Mouse (Mus musculus): ENCODE data around the gene Zfp442. TPM values are rescaled to one million over a fixed set of nuclear protein-coding genes. Genes with fewer than 3 reads are reported as not detected.
"Not testable (repeated sequence)": the region's sequence is repeated elsewhere in the genome, so short reads cannot be mapped to it uniquely, and the experiment has no call there.

Zfp442 gene
- total RNA-seq (2014; fragmentation: Nextera tagmentation) (1.4 and 2.1 TPM in 2 replicates), total RNA-seq (2017) (2.5 and 3.1 TPM in 2 replicates)

DNA sequence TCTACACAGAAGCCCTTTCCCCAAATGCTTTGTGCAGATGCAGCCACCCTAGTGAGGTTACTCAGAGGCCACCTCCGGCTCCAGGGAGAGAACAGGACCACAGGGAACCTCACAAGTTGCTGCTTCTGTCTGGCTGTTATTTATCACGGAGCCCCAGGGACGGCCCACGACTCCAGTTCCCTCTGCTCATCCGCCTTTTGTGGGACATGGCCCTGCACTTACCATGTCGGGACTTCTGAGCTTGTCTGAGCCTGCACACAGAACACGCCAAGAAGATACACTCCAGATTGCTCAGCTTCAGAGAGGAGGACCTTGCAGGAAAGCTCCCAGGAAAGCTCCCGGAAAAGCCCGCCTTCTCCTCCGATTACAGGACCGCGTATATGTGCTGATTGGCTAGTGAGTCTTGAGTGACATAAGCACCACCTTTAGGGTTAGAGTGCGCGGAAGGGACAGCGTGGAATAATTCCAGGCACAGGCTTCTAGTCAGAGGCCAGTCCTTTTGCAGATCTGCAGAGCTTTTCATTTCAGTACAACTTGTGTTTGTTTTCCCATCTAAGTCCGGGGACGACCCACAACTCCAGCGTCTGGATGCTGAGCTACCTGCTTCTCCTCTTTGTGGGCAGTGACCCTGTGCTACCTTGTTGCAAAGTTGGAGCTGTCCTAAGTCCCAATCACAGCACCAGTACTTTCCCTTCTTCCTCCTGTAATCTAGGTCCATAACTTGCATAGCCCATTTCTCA, at the start of gene Zfp442:
Zfp442 (minus strand) TSS at position 307 of the 740 bp plus-strand sequence.
- peak; percentile 99 for ATAC-seq (replicated peaks; ENCODE audit: low FRiP score, low TSS enrichment, poor library complexity, severe bottlenecking)

DNA sequence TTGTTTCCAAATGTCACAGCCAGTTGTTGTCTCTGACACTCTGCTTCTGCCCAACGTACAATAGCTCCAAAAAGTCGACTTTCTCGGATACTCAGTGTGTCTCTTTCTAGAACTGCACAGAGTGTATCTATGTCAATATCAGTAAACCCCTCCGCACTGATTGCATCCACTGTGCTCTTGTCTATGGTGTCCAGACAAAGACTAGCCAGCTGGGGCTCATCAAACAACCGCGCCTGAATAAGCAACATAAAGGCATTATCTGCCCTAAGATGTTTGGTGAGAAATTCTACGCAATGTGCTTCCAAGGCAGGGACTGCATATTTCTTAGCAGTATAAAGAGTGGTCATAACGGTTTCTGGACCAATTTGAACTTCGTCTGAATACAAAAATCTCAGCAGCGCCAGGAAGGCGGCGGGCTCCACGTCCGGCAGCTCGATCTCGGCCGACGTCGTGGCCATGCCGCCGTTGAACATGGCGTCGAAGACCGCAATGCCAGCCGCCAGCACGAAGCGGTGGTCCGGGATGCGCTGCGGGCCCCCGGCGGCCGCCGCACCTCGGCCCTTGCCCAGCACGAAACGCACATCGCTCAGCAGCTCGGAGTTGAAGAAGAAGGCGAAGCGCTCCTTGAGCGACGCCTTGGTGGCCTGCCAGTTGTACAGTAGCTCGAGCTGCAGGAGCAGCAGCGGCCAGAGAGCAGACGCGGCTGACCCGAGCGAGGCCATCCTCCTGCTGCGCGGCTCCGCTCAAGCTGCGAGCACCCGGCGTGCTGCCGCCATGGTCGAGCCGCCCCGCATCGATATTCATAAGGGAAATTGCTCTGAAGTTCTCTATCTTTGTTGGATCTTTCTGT, 49.1 kb upstream of the Zfp442 start:
- ATAC-seq (replicated peaks; ENCODE audit: low FRiP score, low TSS enrichment, poor library complexity, severe bottlenecking) = not testable (repeated sequence)

DNA sequence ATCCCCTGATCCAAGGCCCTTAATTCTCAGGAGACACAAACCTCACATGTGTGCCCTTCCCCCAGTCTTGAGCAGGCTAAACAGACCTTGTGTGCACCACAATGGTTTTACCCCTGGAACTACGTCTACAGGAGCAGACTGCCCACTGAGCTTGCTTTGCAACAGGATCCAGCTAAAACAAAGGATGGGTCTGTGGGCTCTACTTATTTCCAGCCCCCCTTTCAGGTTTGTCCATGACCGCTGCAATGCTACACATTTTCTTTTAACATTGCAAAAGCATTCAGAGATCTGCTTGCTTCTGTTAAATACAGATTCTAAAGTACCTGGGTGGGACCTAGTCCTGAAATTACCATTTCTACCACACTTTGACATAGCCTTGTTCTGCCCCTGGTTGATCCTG, 41.7 kb upstream of the Zfp442 start:
- ATAC-seq (replicated peaks; ENCODE audit: low FRiP score, low TSS enrichment, poor library complexity, severe bottlenecking) = no peak

DNA sequence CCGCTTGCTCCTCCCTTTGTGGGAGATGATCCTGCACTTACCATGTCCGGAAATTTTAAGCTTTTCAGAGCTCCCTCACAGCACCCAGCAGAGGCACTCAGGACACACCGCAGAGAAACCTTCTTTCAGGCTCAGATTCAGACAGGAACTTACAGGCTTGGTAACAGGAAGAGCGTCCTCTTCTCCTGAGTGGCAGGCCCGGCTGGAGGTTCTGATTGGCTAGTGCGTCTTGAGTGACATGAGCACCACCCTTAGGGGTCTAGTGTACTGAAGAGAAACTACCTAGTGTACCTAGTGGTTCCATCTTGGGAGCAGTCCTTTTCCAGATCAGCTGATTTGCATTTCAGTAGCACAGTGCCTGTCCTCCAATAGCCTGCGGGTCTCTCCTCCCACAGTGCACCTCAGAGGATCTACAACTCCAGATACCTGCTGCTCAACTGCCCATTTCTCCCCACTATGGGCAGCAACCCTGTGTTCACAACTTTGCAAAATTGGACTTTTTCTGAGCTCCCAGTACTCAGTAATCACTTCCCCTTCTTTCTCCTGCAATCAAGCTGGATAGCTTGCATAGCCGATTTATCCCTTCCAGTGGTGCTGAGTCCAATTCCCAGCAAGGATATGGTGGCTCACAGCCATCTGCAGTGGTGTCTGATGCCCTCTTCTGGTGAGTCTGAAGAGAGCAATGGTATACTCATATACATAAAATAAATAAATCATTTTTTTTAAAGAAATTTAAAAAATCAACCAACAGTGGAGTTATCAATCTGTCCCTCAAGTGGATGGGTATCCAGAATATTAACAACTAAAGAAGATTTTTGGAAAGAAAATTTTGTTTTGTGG, 33.9 kb upstream of the Zfp442 start, which contains the start of gene Zfp345:
Zfp345 (minus strand) TSS at position 153 of the 840 bp plus-strand sequence.
- ATAC-seq (replicated peaks; ENCODE audit: low FRiP score, low TSS enrichment, poor library complexity, severe bottlenecking) = not testable (repeated sequence)

DNA sequence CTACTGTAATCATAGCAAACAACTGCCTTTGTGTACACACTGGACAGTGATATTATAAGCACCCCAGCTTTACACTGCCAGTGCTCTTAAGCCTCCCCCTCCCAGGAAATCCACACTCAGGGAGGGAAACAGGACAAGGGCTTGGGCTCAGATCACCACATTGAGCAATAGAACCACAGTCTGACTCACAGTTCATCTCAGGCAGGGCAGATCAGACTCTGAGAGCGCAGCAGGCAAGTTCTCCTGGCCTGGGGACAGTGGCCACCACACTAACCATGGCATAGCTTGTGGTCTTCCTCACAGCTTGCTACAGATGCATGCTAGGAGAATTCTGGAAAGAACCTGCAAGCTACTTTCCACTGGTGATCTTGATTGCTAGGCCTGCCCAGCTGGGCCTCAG, 12.2 kb downstream of the Zfp442 start:
- not testable (repeated sequence) for ATAC-seq (replicated peaks; ENCODE audit: low FRiP score, low TSS enrichment, poor library complexity, severe bottlenecking)

DNA sequence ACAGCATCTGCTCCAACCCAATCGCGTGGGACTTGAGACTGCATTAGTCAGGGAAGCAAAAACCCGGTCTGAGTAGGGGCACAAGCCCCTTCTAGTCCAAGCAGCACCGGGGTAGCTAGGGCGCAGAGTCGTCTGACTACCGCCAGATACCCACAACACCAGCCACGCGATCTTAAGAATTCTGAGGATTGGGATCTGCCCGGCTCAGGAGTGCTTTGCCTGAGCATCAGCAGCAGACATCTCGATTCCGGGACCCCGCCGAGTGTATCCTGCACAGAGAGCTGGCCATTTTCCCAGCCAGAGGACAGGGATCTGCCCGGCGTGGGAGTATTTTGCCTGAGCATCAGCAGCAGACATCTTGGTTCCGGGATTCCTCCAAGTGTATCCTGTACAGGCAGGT, 39.1 kb downstream of the Zfp442 start:
- not testable (repeated sequence) for ATAC-seq (replicated peaks; ENCODE audit: low FRiP score, low TSS enrichment, poor library complexity, severe bottlenecking)

DNA sequence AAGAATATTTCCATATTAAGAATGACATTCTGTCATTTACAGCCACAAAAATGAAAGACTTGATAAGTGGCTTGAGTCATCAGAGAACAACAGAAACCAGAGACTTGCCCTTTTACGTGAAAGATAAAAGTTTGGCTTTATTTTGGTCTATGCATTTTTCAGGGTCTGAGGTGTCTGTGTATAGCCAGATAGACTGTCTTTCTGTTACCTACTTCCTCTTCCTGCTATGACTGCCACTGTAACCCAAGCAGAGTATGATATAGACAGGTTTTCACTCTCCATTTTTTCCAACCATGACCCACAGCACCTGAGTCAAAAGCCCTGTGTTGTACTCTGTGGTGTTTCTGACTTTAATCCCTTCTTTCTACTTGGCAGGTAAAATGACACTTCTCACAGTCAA, 61.1 kb downstream of the Zfp442 start:
- ATAC-seq (replicated peaks; ENCODE audit: low FRiP score, low TSS enrichment, poor library complexity, severe bottlenecking) = no peak

DNA sequence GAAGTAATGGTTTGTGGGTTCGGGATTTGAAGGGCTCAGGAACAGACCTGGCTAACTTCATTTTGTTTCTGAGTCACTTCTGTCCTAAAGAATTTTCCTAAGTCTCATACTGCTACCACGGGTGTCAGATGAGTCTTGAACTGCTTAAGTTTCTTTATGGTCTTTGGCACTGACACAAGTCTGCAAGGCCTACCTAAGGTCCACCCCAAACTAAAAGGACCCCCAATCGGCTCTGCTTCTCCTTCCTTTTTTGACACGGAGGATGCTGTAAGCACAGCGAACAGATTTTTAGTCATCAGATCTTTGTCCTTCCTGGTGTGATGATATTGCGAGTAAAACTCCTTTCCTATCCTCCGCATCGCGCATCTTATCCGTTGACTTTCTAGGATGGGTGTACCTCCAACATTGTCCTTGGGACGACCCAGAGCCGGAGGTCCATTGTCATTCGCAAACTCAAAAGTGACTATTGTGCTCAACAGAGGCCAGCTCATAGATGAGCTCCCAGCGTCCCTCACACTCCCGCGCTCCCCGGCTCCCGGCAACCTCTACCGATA, 65.7 kb downstream of the Zfp442 start:
- ATAC-seq (replicated peaks; ENCODE audit: low FRiP score, low TSS enrichment, poor library complexity, severe bottlenecking) = peak; percentile 37

DNA sequence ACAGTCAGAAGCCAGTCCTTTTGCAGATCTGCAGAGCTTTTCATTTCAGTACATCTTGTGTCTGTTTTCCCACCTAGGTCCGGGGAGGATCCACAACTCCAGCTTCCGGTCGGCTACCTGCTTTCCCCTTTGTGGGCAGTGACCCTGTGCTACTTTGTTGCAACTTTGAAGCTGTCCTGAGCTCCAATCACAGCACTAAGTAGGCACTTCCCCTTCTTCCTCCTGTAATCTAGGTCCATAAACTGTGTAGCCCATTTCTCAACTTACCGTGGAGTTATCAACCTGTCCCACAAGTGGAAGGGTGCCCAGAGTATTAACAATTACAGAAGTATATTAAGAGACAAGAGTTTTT, 88.4 kb downstream of the Zfp442 start:
- peak; percentile 64 for ATAC-seq (replicated peaks; ENCODE audit: low FRiP score, low TSS enrichment, poor library complexity, severe bottlenecking)

DNA sequence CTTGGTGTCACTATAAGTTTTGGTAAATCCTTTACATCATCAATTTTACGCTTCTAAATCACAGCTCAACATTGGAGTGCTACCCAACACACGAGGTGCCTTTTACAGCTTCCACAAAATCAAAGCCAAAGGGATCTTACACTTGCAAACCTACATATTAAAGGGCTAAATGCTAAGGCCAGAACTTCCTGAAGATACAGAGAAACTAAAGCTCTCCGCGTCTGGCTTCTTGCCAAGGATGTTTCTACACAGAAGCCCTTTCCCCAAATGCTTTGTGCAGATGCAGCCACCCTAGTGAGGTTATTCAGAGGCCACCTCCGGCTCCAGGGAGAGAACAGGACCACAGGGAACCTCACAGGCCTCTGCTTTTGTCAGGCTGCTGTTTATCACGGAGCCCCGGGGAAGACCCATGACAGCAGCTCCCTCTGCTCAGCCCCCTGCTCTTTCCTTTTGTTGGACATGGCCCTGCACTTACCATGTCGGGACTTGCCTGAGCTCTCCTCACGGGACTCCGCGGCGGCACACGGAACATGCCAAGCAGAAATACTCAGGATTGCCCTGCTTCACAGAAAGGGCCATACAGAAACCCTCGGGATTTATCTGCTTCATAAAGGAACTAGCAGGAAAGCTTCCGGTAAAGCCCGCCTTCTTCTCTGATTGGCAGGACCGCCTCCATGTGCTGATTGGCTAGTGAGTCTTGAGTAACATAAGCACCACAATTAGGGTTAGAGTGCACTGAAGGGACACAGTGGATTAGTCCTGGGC, 89.0 kb downstream of the Zfp442 start, which contains the start of gene 3300002I08Rik:
3300002I08Rik (minus strand) TSS at position 653 of the 765 bp plus-strand sequence.
- peak; percentile 100 for ATAC-seq (replicated peaks; ENCODE audit: low FRiP score, low TSS enrichment, poor library complexity, severe bottlenecking)

Other genes with a start within 250 kb of the Zfp442 start
- gene Zfp937, start 233.4 kb downstream of the Zfp442 start, total RNA-seq (2014; fragmentation: Nextera tagmentation) = 2.5 TPM in 1 of 2 replicates, not detected in the other
- 0.52 and 2.1 TPM in 2 replicates for gene Zfp937, start 233.4 kb downstream of the Zfp442 start, total RNA-seq (2017)
- 2.3 and 3.2 TPM in 2 replicates for gene Gm21994, start 195.9 kb downstream of the Zfp442 start, total RNA-seq (2014; fragmentation: Nextera tagmentation)
- gene Gm21994, start 195.9 kb downstream of the Zfp442 start, total RNA-seq (2017) = 3.6 and 7.5 TPM in 2 replicates
- not detected in 2 replicates for gene Gm14124, start 194.0 kb downstream of the Zfp442 start, total RNA-seq (2014; fragmentation: Nextera tagmentation)
- not detected in 2 replicates for gene Gm14124, start 194.0 kb downstream of the Zfp442 start, total RNA-seq (2017)
- gene Gm10130, start 127.8 kb downstream of the Zfp442 start, total RNA-seq (2014; fragmentation: Nextera tagmentation) = not detected in 2 replicates
- gene Gm10130, start 127.8 kb downstream of the Zfp442 start, total RNA-seq (2017) = 15.1 and 22.5 TPM in 2 replicates
- gene 3300002I08Rik, start 88.7 kb downstream of the Zfp442 start, total RNA-seq (2014; fragmentation: Nextera tagmentation) = 1.5 and 1.6 TPM in 2 replicates
- 3.5 TPM in 2 replicates for gene 3300002I08Rik, start 88.7 kb downstream of the Zfp442 start, total RNA-seq (2017)
- not detected in 2 replicates for gene Zfp345, start 33.6 kb upstream of the Zfp442 start, total RNA-seq (2014; fragmentation: Nextera tagmentation)
- 0.30 and 0.89 TPM in 2 replicates for gene Zfp345, start 33.6 kb upstream of the Zfp442 start, total RNA-seq (2017)
- 3.8 and 7.0 TPM in 2 replicates for gene Cst7, start 118.9 kb upstream of the Zfp442 start, total RNA-seq (2014; fragmentation: Nextera tagmentation)
- 12.1 and 19.5 TPM in 2 replicates for gene Cst7, start 118.9 kb upstream of the Zfp442 start, total RNA-seq (2017)
- 10.7 and 20.5 TPM in 2 replicates for gene Apmap, start 157.1 kb upstream of the Zfp442 start, total RNA-seq (2014; fragmentation: Nextera tagmentation)
- gene Apmap, start 157.1 kb upstream of the Zfp442 start, total RNA-seq (2017) = 37.2 and 43.1 TPM in 2 replicates
- 90.4 and 97.4 TPM in 2 replicates for gene Acss1, start 217.0 kb upstream of the Zfp442 start, total RNA-seq (2014; fragmentation: Nextera tagmentation)
- 66.9 and 69.4 TPM in 2 replicates for gene Acss1, start 217.0 kb upstream of the Zfp442 start, total RNA-seq (2017)
- not detected in 2 replicates for gene Vsx1, start 237.9 kb upstream of the Zfp442 start, total RNA-seq (2014; fragmentation: Nextera tagmentation)
- gene Vsx1, start 237.9 kb upstream of the Zfp442 start, total RNA-seq (2017) = not detected in 2 replicates

All from megakaryocyte-erythroid progenitor cell, adult 5-6 weeks (primary cell).